Mouse (Mus musculus) C2C12 (cell line): ENCODE data around the gene Ptpn14.

Experiments
- CEBPB ChIP-seq: IDR thresholded peaks from one replicate; pipeline ENCODE4 v1.6.1; 2011; ENCODE audit warnings: low read depth, mild to moderate bottlenecking, control low read depth, moderate library complexity
- CTCF ChIP-seq: IDR thresholded peaks from one replicate; pipeline ENCODE4 v1.5.1; 2011; ENCODE audit not compliant: control insufficient read depth, insufficient read depth, insufficient read length
- MAX ChIP-seq: IDR thresholded peaks from one replicate; pipeline ENCODE4 v1.6.1; 2011; ENCODE audit warnings: mild to moderate bottlenecking, control low read depth
- MYOD1 ChIP-seq: IDR thresholded peaks from one replicate; pipeline ENCODE4 v1.6.1; 2011; ENCODE audit warnings: low read depth; ENCODE audit not compliant: control insufficient read depth, insufficient read length
- MYOG ChIP-seq: IDR thresholded peaks from one replicate; pipeline ENCODE4 v1.6.1; 2011; ENCODE audit not compliant: control insufficient read depth, insufficient read length; ENCODE audit errors: extremely low read depth
- USF1 ChIP-seq: IDR thresholded peaks from one replicate; pipeline ENCODE4 v1.6.1; 2011; ENCODE audit warnings: low read depth, mild to moderate bottlenecking, control low read depth, moderate library complexity

- TF ChIP-seq CTCF (no peak), MYOG (no peak), MAX (no peak), USF1 (no peak), CEBPB (no peak), MYOD1 (no peak)
Observed at GRCm38 (mm10) chr1:189910685-189911345, 182.7 kb downstream of the Ptpn14 start.
